Mouse (Mus musculus) heart, embryonic 16.5 days (tissue): ENCODE measurements at regions not wholly inside any gene's neighbourhood (a gene's known extent, or its start where the extent isn't known, plus 50 kb on each side); places are given as distances from the start of the nearest gene placed in this dataset.
"Not testable (repeated sequence)": the region's sequence is repeated elsewhere in the genome, so short reads cannot be mapped to it uniquely, and the experiment has no call there.

ENCODE experiments used
- ATAC-seq: fragments of 200-750 bp; cut with Nextera tagmentation; replicated peaks from 2 replicates; pipeline ENCODE4 v1.8.0; 2017; ENCODE audit warnings: moderate number of reproducible peaks; ENCODE audit not compliant: insufficient read depth, low FRiP score; ENCODE audit errors: extremely low read depth
- H3K27ac ChIP-seq: fragments of 300-500 bp; sonication (generic); 2 replicates; pipeline ENCODE4 v1.5.1; 2014; ENCODE audit warnings: mild to moderate bottlenecking, low read length, control low read depth, moderate library complexity
- H3K27me3 ChIP-seq: fragments of 300-500 bp; sonication (generic); 2 replicates; pipeline ENCODE4 v1.6.1; 2014; ENCODE audit warnings: low read length, mixed read lengths; ENCODE audit not compliant: control insufficient read depth, insufficient read depth
- H3K36me3 ChIP-seq: fragments of 300-500 bp; sonication (generic); 2 replicates; pipeline ENCODE4 v1.6.1; 2014; ENCODE audit not compliant: control insufficient read depth, insufficient read depth
- H3K4me1 ChIP-seq: fragments of 300-500 bp; sonication (generic); 2 replicates; pipeline ENCODE4 v1.6.1; 2014; ENCODE audit warnings: low read length, mixed read lengths; ENCODE audit not compliant: control insufficient read depth, insufficient read depth
- H3K4me2 ChIP-seq: fragments of 300-500 bp; sonication (generic); 2 replicates; pipeline ENCODE4 v1.6.1; 2014; ENCODE audit warnings: low read depth, mild to moderate bottlenecking, control low read depth, low read length
- H3K4me3 ChIP-seq: fragments of 300-500 bp; sonication (generic); 2 replicates; pipeline ENCODE4 v1.5.1; 2014; ENCODE audit warnings: mild to moderate bottlenecking, control low read depth, low read length
- H3K9ac ChIP-seq: fragments of 300-500 bp; sonication (generic); 2 replicates; pipeline ENCODE4 v1.6.1; 2014; ENCODE audit warnings: low read length, control low read depth
- H3K9me3 ChIP-seq: fragments of 300-500 bp; sonication (generic); replicated peaks from 2 replicates; pipeline ENCODE4 v1.6.1; 2016; ENCODE audit warnings: low read length; ENCODE audit not compliant: control insufficient read depth
- whole genome bisulfite sequencing: fragments of 180-500 bp; shearing (Covaris S2); extraction: QIAGEN DNeasy Blood & Tissue Kit; methylation state at CpG from one replicate; pipeline ENCODE4 v1.1.7; 2014; 5-methylcytosine and 5-hydroxymethylcytosine counted together

GRCm38 (mm10) chr5:64702404-64702803, 100.8 kb upstream of the Klf3 start:
- H3K27me3 ChIP-seq, H3K4me2 ChIP-seq, H3K36me3 ChIP-seq, H3K9me3 ChIP-seq, ATAC-seq, H3K4me3 ChIP-seq, H3K9ac ChIP-seq: not testable (repeated sequence)
- Histone ChIP-seq H3K27ac (peak overlapping the region; percentile 81), H3K4me1 (peaks cover 23% of the 10 kb centered on the region)
- whole genome bisulfite sequencing, result 48% methylated on average over 1 of the region's 1 CpGs

GRCm38 (mm10) chr5:64703091-64703872, 99.9 kb upstream of the Klf3 start:
- no peak overlapping the region for H3K4me3 ChIP-seq
- H3K4me1 ChIP-seq, result peaks cover 23% of the 10 kb centered on the region
- no peak overlapping the region for H3K9ac ChIP-seq
- no peaks in the 10 kb centered on the region for H3K9me3 ChIP-seq
- peak; percentile 15; the same call in 1 of the 2 replicates for ATAC-seq
- H3K27me3 ChIP-seq, result no peaks in the 10 kb centered on the region
- H3K27ac ChIP-seq, result peak overlapping the region; percentile 61
- WGBS, result 51% methylated on average over 9 of the region's 9 CpGs
- no peaks in the 10 kb centered on the region for H3K36me3 ChIP-seq
- no peak overlapping the region for H3K4me2 ChIP-seq

GRCm38 (mm10) chr5:64704144-64704543, 99.0 kb upstream of the Klf3 start:
- H3K9me3 ChIP-seq, result no peaks in the 10 kb centered on the region
- no peaks in the 10 kb centered on the region for H3K27me3 ChIP-seq
- H3K4me3 ChIP-seq, result no peak overlapping the region
- H3K4me1 ChIP-seq, result peaks cover 23% of the 10 kb centered on the region
- H3K9ac ChIP-seq, result no peak overlapping the region
- no peak for ATAC-seq
- peak overlapping the region; percentile 48 for H3K27ac ChIP-seq
- H3K36me3 ChIP-seq, result no peaks in the 10 kb centered on the region
- 42% methylated on average over 7 of the region's 7 CpGs for WGBS
- no peak overlapping the region for H3K4me2 ChIP-seq

- Histone ChIP-seq H3K36me3 (no peaks in the 10 kb centered on the region), H3K9ac (no peak overlapping the region), H3K27ac (no peak overlapping the region), H3K4me3 (no peak overlapping the region), H3K4me2 (no peak overlapping the region), H3K9me3 (no peaks in the 10 kb centered on the region), H3K27me3 (no peaks in the 10 kb centered on the region), H3K4me1 (peaks cover 22% of the 10 kb centered on the region)
- WGBS, result 78% methylated on average over 3 of the region's 3 CpGs
- no peak for ATAC-seq
Measured at GRCm38 (mm10) chr5:64706586-64706985, 96.6 kb upstream of the Klf3 start.

- 64% methylated on average over 4 of the region's 4 CpGs for WGBS
- no peak overlapping the region for H3K4me3 ChIP-seq
- H3K9ac ChIP-seq, result no peak overlapping the region
- no peak overlapping the region for H3K27ac ChIP-seq
- H3K4me1 ChIP-seq, result peaks cover 3% of the 10 kb centered on the region
- no peaks in the 10 kb centered on the region for H3K27me3 ChIP-seq
- no peaks in the 10 kb centered on the region for H3K36me3 ChIP-seq
- no peak for ATAC-seq
- no peak overlapping the region for H3K4me2 ChIP-seq
- H3K9me3 ChIP-seq, result no peaks in the 10 kb centered on the region
Measured at GRCm38 (mm10) chr5:64709146-64709545, 94.0 kb upstream of the Klf3 start.

- Histone ChIP-seq H3K4me2 (no peak overlapping the region), H3K9me3 (no peaks in the 10 kb centered on the region), H3K9ac (no peak overlapping the region), H3K4me1 (no peaks in the 10 kb centered on the region), H3K27me3 (no peaks in the 10 kb centered on the region), H3K27ac (no peak overlapping the region), H3K4me3 (no peak overlapping the region), H3K36me3 (no peaks in the 10 kb centered on the region)
- no peak for ATAC-seq
- 57% methylated on average over 3 of the region's 3 CpGs for WGBS
Measured at GRCm38 (mm10) chr5:64710236-64710635, 93.0 kb upstream of the Klf3 start.

GRCm38 (mm10) chr5:64710968-64711367, 92.2 kb upstream of the Klf3 start:
- Histone ChIP-seq H3K27me3 (no peaks in the 10 kb centered on the region), H3K4me3 (no peak overlapping the region), H3K4me2 (no peak overlapping the region), H3K36me3 (no peaks in the 10 kb centered on the region), H3K4me1 (no peaks in the 10 kb centered on the region), H3K27ac (no peak overlapping the region), H3K9me3 (no peaks in the 10 kb centered on the region), H3K9ac (no peak overlapping the region)
- no peak for ATAC-seq
- 87% methylated on average over 4 of the region's 4 CpGs for WGBS

- H3K36me3 ChIP-seq, result no peaks in the 10 kb centered on the region
- ATAC-seq, result no peak
- no peak overlapping the region for H3K4me2 ChIP-seq
Measured at GRCm38 (mm10) chr5:64714221-64714653, 89.0 kb upstream of the Klf3 start.

GRCm38 (mm10) chr5:64714710-64715109, 88.5 kb upstream of the Klf3 start:
- ATAC-seq, result no peak
- Histone ChIP-seq H3K27me3 (no peaks in the 10 kb centered on the region), H3K4me3 (no peak overlapping the region), H3K27ac (no peak overlapping the region), H3K9ac (no peak overlapping the region), H3K4me2 (no peak overlapping the region), H3K4me1 (no peaks in the 10 kb centered on the region), H3K9me3 (no peaks in the 10 kb centered on the region), H3K36me3 (no peaks in the 10 kb centered on the region)
- 71% methylated on average over 7 of the region's 7 CpGs for WGBS

More at GRCm38 (mm10) chr5:64714221-64714653, 89.0 kb upstream of the Klf3 start:
- Histone ChIP-seq H3K27ac (no peak overlapping the region), H3K4me1 (no peaks in the 10 kb centered on the region), H3K27me3 (no peaks in the 10 kb centered on the region), H3K9me3 (no peaks in the 10 kb centered on the region), H3K9ac (no peak overlapping the region), H3K4me3 (no peak overlapping the region)
- WGBS, result 76% methylated on average over 10 of the region's 10 CpGs
